Mouse (Mus musculus): ENCODE measurements around the gene Hexb.
A peak's percentile ranks its signal among the peaks of the same experiment; 100 is the strongest.

Gene Hexb

GRCm38 (mm10) chr13:97197932-97198562 is at the start of gene Hexb:
TSS of gene Hexb (minus strand) at chr13:97198357.
- peak; percentile 92 to 95 for DNase-seq (ENCODE audit: low spot score in 2 of 2)

- DNase-seq (ENCODE audit: low spot score in 2 of 2), result no peak
Measured at GRCm38 (mm10) chr13:97247754-97248153, 49.6 kb upstream of the Hexb start.

- DNase-seq (ENCODE audit: low spot score in 2 of 2), result no peak
Measured at GRCm38 (mm10) chr13:97246217-97246616, 48.1 kb upstream of the Hexb start.

- DNase-seq (ENCODE audit: low spot score in 2 of 2), result no peak
Measured at GRCm38 (mm10) chr13:97245157-97245556, 47.0 kb upstream of the Hexb start.

GRCm38 (mm10) chr13:97244712-97245105 is 46.6 kb upstream of the Hexb start:
- no peak for DNase-seq (ENCODE audit: low spot score in 2 of 2)

GRCm38 (mm10) chr13:97243962-97244711 is 46.0 kb upstream of the Hexb start:
- DNase-seq (ENCODE audit: low spot score in 2 of 2), result no peak

GRCm38 (mm10) chr13:97242716-97243115 is 44.6 kb upstream of the Hexb start:
- DNase-seq (ENCODE audit: low spot score in 2 of 2), result no peak

- DNase-seq (ENCODE audit: low spot score in 2 of 2), result no peak
Measured at GRCm38 (mm10) chr13:97241787-97242280, 43.7 kb upstream of the Hexb start.

- DNase-seq (ENCODE audit: low spot score in 2 of 2), result peak; percentile 80 to 89
Measured at GRCm38 (mm10) chr13:97240965-97241786, 43.0 kb upstream of the Hexb start, which contains the start of gene Enc1. TSS of gene Enc1 (plus strand) at chr13:97241105.

- peak; percentile 67 to 83 for DNase-seq (ENCODE audit: low spot score in 2 of 2)
Measured at GRCm38 (mm10) chr13:97240279-97240964, 42.3 kb upstream of the Hexb start.

GRCm38 (mm10) chr13:97239343-97240180 is 41.4 kb upstream of the Hexb start:
- peak; percentile 18 to 33 for DNase-seq (ENCODE audit: low spot score in 2 of 2)

- DNase-seq (ENCODE audit: low spot score in 2 of 2), result no peak
Measured at GRCm38 (mm10) chr13:97238181-97238981, 40.2 kb upstream of the Hexb start.

GRCm38 (mm10) chr13:97237700-97238099 is 39.5 kb upstream of the Hexb start:
- DNase-seq (ENCODE audit: low spot score in 2 of 2), result no peak

- DNase-seq (ENCODE audit: low spot score in 2 of 2), result no peak
Measured at GRCm38 (mm10) chr13:97235911-97236310, 37.8 kb upstream of the Hexb start.

- peak; percentile 74 to 75 for DNase-seq (ENCODE audit: low spot score in 2 of 2)
Measured at GRCm38 (mm10) chr13:97234785-97235417, 36.7 kb upstream of the Hexb start.

GRCm38 (mm10) chr13:97233092-97233491 is 34.9 kb upstream of the Hexb start:
- no peak for DNase-seq (ENCODE audit: low spot score in 2 of 2)

- no peak for DNase-seq (ENCODE audit: low spot score in 2 of 2)
Measured at GRCm38 (mm10) chr13:97230101-97230500, 31.9 kb upstream of the Hexb start.

- no peak for DNase-seq (ENCODE audit: low spot score in 2 of 2)
Measured at GRCm38 (mm10) chr13:97227795-97228194, 29.6 kb upstream of the Hexb start.

- no peak for DNase-seq (ENCODE audit: low spot score in 2 of 2)
Measured at GRCm38 (mm10) chr13:97225130-97225529, 27.0 kb upstream of the Hexb start.
